Comparison of ENCODE assay signal across 19 mouse cellular contexts in genomic region chr8:10856996-10857720, GRCm38 (mm10).
DNase-seq lines count a peak whose midpoint lies in the region; ATAC-seq and TF ChIP-seq lines count a peak whose summit lies in the region.
"Had no signal": no experiment of that assay in that cellular context is flagged by ENCODE, and none has a peak within 500 bp of the region (broad histone marks: within the 10 kb centered on the region; RNA-seq: fewer than 3 reads in every experiment).

No protein-coding gene starts in this region.

- no peak for TF ChIP-seq EP300 in lung, postnatal 0 days (IDR thresholded peaks at IDR 0.05)

- no peak overlapping the region for H3K27ac ChIP-seq in heart, embryonic 12.5 days (ENCODE audit: poor library complexity, severe bottlenecking)
- no peak overlapping the region for H3K27ac ChIP-seq in lung, postnatal 0 days (ENCODE audit: low read length)
- no peak overlapping the region for H3K27ac ChIP-seq in intestine, embryonic 15.5 days
- no peak overlapping the region for H3K27ac ChIP-seq in stomach, embryonic 14.5 days (ENCODE audit: low read length)
- no peak overlapping the region for H3K27ac ChIP-seq in kidney, embryonic 16.5 days (ENCODE audit: low read length)
- H3K27ac ChIP-seq: embryonic facial prominence, embryonic 13.5 days; hindbrain, embryonic 12.5 days; liver, embryonic 15.5 days; midbrain, embryonic 12.5 days; neural tube, embryonic 12.5 days had no signal

- no peak overlapping the region for H3K4me3 ChIP-seq in heart, embryonic 12.5 days
- no peak overlapping the region for H3K4me3 ChIP-seq in lung, postnatal 0 days (ENCODE audit: low read depth, low read length)
- H3K4me3 ChIP-seq in intestine, embryonic 15.5 days (replicated peaks), result no peak overlapping the region
- H3K4me3 ChIP-seq in stomach, embryonic 14.5 days (ENCODE audit: low read depth, low read length), result no peak overlapping the region
- no peak overlapping the region for H3K4me3 ChIP-seq in kidney, embryonic 16.5 days (ENCODE audit: low read length)
- H3K4me3 ChIP-seq: embryonic facial prominence, embryonic 13.5 days; hindbrain, embryonic 12.5 days; liver, embryonic 15.5 days; midbrain, embryonic 12.5 days; neural tube, embryonic 12.5 days had no signal

- H3K4me1 ChIP-seq in heart, embryonic 12.5 days (replicated peaks), result peaks cover 26% of the 10 kb centered on the region
- no peaks in the 10 kb centered on the region for H3K4me1 ChIP-seq in lung, postnatal 0 days (ENCODE audit: insufficient read depth, low read depth, low read length)
- H3K4me1 ChIP-seq in intestine, embryonic 15.5 days (replicated peaks), result peaks cover 12% of the 10 kb centered on the region; the same call in 1 of the 2 replicates
- no peaks in the 10 kb centered on the region for H3K4me1 ChIP-seq in stomach, embryonic 14.5 days (ENCODE audit: control insufficient read depth, insufficient read depth, low read length)
- no peaks in the 10 kb centered on the region for H3K4me1 ChIP-seq in kidney, embryonic 16.5 days (ENCODE audit: insufficient read depth, low read length)

- TF ChIP-seq CTCF in lung, postnatal 0 days (IDR thresholded peaks at IDR 0.05), result no peak

- H3K27me3 ChIP-seq in heart, embryonic 12.5 days (replicated peaks), result 0 out of 2 replicates have a peak, but pooled peaks cover 16% of the 10 kb centered on the region
- H3K27me3 ChIP-seq in lung, postnatal 0 days (replicated peaks; ENCODE audit: insufficient read depth, low read length), result no peaks in the 10 kb centered on the region
- H3K27me3 ChIP-seq in intestine, embryonic 15.5 days (replicated peaks), result no peaks in the 10 kb centered on the region
- H3K27me3 ChIP-seq in stomach, embryonic 14.5 days (ENCODE audit: control insufficient read depth, insufficient read depth, low read length), result no peaks in the 10 kb centered on the region
- peaks cover 10% of the 10 kb centered on the region; the same call in 1 of the 2 replicates for H3K27me3 ChIP-seq in kidney, embryonic 16.5 days (ENCODE audit: insufficient read depth, low read length)
- H3K27me3 ChIP-seq: embryonic facial prominence, embryonic 13.5 days; liver, embryonic 15.5 days had no signal

- peak overlapping the region; percentile 5; the same call in 1 of the 2 replicates for H3K4me2 ChIP-seq in heart, embryonic 12.5 days
- H3K4me2 ChIP-seq in lung, postnatal 0 days (replicated peaks; ENCODE audit: low read depth, low read length), result no peak overlapping the region
- H3K4me2 ChIP-seq in intestine, embryonic 15.5 days (replicated peaks), result no peak overlapping the region
- no peak overlapping the region for H3K4me2 ChIP-seq in stomach, embryonic 14.5 days (replicated peaks; ENCODE audit: low read depth, low read length)
- no peak overlapping the region for H3K4me2 ChIP-seq in kidney, embryonic 16.5 days (replicated peaks; ENCODE audit: low read depth, low read length)
- H3K4me2 ChIP-seq: embryonic facial prominence, embryonic 13.5 days; hindbrain, embryonic 12.5 days; liver, embryonic 15.5 days; midbrain, embryonic 12.5 days; neural tube, embryonic 12.5 days had no signal

- ATAC-seq in heart, embryonic 12.5 days (ENCODE audit: insufficient number of reproducible peaks, low FRiP score), result peak; percentile 79
- no peak for ATAC-seq in lung, postnatal 0 days
- peak; percentile 56 for ATAC-seq in intestine, embryonic 15.5 days
- ATAC-seq in stomach, embryonic 14.5 days (ENCODE audit: insufficient number of reproducible peaks, insufficient read depth, low FRiP score, low read depth), result peak; percentile 42; the same call in 1 of the 2 replicates
- no peak for ATAC-seq in kidney, embryonic 16.5 days (ENCODE audit: low FRiP score, low TSS enrichment)
- ATAC-seq: forebrain, postnatal 0 days had no signal

- DNase-seq in heart, postnatal 4 days, result no peak
- DNase-seq in lung, postnatal 0 days (ENCODE audit: low spot score), result peak; percentile 10
- DNase-seq in lung, postnatal 25 days (ENCODE audit: low spot score), result no peak
- DNase-seq in cerebellum, adult 9-10 months, result no peak
- DNase-seq: adrenal gland, postnatal 14 days; cerebellum, adult 2 months; forebrain, postnatal 0 days; kidney, adult 18-20 months; kidney, postnatal 25 days; lung, postnatal 4 days had no signal

- WGBS in heart, embryonic 12.5 days, result 42% methylated on average over 15 of the region's 15 CpGs
- 40% methylated on average over 15 of the region's 15 CpGs for WGBS in lung, postnatal 0 days
- 57% methylated on average over 15 of the region's 15 CpGs for WGBS in intestine, embryonic 15.5 days
- WGBS in stomach, embryonic 14.5 days, result 55% methylated on average over 15 of the region's 15 CpGs
- WGBS in kidney, embryonic 16.5 days, result 61% methylated on average over 15 of the region's 15 CpGs

- H3K9ac ChIP-seq in heart, embryonic 12.5 days, result no peak overlapping the region
- no peak overlapping the region for H3K9ac ChIP-seq in lung, postnatal 0 days (replicated peaks; ENCODE audit: low read depth)
- H3K9ac ChIP-seq in intestine, embryonic 15.5 days, result no peak overlapping the region
- H3K9ac ChIP-seq in stomach, embryonic 14.5 days (replicated peaks; ENCODE audit: low read depth, low read length), result no peak overlapping the region
- H3K9ac ChIP-seq in kidney, embryonic 16.5 days (replicated peaks; ENCODE audit: low read length), result no peak overlapping the region
- H3K9ac ChIP-seq: embryonic facial prominence, embryonic 13.5 days; forebrain, postnatal 0 days; hindbrain, embryonic 12.5 days; liver, embryonic 15.5 days; midbrain, embryonic 12.5 days; neural tube, embryonic 12.5 days had no signal

- no peaks in the 10 kb centered on the region for H3K36me3 ChIP-seq in heart, embryonic 12.5 days
- no peaks in the 10 kb centered on the region for H3K36me3 ChIP-seq in lung, postnatal 0 days (ENCODE audit: insufficient read depth, low read length)
- no peaks in the 10 kb centered on the region for H3K36me3 ChIP-seq in intestine, embryonic 15.5 days
- H3K36me3 ChIP-seq in stomach, embryonic 14.5 days (ENCODE audit: control insufficient read depth, insufficient read depth, low read length), result no peaks in the 10 kb centered on the region
- H3K36me3 ChIP-seq in kidney, embryonic 16.5 days (ENCODE audit: insufficient read depth, low read length), result no peaks in the 10 kb centered on the region
- H3K36me3 ChIP-seq: embryonic facial prominence, embryonic 13.5 days; hindbrain, embryonic 12.5 days; liver, embryonic 15.5 days; midbrain, embryonic 12.5 days; neural tube, embryonic 12.5 days had no signal

- H3K9me3 ChIP-seq in heart, embryonic 12.5 days (replicated peaks), result no peaks in the 10 kb centered on the region
- no peaks in the 10 kb centered on the region for H3K9me3 ChIP-seq in lung, postnatal 0 days (ENCODE audit: low read length)
- H3K9me3 ChIP-seq in intestine, embryonic 15.5 days, result no peaks in the 10 kb centered on the region
- H3K9me3 ChIP-seq in stomach, embryonic 14.5 days (ENCODE audit: control insufficient read depth, low read depth, low read length), result no peaks in the 10 kb centered on the region
- no peaks in the 10 kb centered on the region for H3K9me3 ChIP-seq in kidney, embryonic 16.5 days (ENCODE audit: low read length)
- H3K9me3 ChIP-seq: embryonic facial prominence, embryonic 13.5 days; hindbrain, embryonic 12.5 days; liver, embryonic 15.5 days; midbrain, embryonic 12.5 days; neural tube, embryonic 12.5 days had no signal

Comparison
In these comparisons a context has a peak if more than half of its experiments do, and no peak if none do; other contexts are left out.
1. ATAC-seq: peak in heart, embryonic 12.5 days (single experiment), intestine, embryonic 15.5 days (single experiment) and stomach, embryonic 14.5 days (single experiment); none in lung, postnatal 0 days (single experiment) and kidney, embryonic 16.5 days (single experiment).